Mouse (Mus musculus) right cerebral cortex, postnatal 36 days (tissue): ENCODE results near the gene Srpk2.
"Not testable (repeated sequence)": the region's sequence is repeated elsewhere in the genome, so short reads cannot be mapped to it uniquely, and the experiment has no call there.

Experiments
- DNase-seq, 2 experiments: peaks; one replicate each; pipeline ENCODE4 v3.0.0; 2022; ENCODE audit warnings: low spot score in 2 of 2, mixed read lengths in 1 of 2

Srpk2 gene

DNA sequence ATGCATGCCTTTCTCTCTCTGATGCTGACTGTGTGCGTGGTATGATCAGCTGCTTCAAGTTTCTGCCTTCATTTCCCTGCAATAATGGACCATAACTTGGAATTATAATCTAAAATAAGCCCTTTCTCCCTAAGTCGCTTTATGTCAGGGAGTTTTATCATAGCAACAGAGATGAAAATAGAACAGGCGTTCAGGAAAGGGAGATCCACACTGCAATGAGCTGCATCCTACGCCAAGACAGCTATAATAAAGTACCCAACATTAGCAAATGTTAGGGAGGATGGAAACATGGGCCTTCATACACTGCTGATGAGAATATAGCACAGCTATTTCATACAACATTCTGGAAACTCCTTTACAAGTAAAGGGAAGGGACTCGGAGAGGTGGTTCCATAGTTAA lies 116.2 kb downstream of the Srpk2 start:
- no peak for DNase-seq

DNA sequence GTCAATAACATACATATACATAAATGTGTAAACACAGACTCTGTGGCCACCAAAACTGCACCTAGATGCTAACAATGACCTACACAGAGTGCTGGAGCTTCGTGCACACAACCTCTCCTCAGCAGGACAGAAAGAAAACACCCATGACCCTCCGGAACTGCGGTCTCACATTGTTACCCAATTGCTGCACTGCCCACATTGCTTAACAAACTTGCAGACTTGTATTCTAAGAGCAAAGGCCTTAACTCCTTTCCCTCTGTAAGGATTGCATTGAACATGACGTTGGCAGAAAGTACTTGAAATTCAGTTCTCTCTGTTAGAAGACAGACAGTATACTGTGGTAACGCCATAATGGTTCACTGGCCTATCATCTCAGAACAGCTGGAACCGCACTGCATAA lies 118.0 kb downstream of the Srpk2 start:
- DNase-seq, result no peak

DNA sequence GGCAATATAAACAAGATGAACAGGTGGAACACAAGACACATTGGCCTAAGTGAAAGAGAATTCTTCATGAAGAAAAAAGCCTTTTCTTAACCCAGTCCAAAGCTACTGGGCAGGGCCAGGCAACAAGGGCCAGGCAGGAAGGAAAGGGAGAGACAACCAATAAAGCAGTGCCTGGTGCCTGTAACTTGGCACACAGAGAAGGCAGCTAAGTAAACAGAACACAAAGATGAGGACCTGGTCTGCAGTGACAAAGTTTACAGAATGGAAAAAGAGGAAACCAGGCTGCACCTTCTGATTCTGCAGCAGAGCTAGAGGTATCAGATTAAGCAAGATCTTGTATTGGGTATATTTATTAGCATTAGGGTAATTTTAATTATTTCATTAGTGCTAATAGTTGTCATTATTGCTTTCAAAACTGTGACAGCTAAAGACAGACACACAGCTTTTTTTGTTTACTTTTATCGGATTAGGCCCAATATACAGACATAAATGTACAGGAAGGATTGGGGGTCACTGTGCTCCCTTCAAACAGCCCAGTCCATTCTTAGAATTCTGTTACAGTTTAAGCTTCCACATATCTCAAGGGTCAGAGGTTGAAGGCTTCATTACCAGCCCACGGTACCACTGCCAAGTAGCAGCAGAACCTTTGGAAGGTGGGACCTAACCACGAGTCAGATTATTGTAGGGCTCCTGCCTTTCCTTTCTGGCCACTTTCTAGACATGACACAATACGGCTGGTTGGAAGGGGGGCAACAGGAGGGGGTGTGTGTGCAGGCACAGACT lies 121.9 kb downstream of the Srpk2 start:
- no peak for DNase-seq

- DNase-seq, result no peak
These were observed 123.2 kb downstream of the Srpk2 start for GRCm38 (mm10) chr5:23561227-23561626.

GRCm38 (mm10) chr5:23560171-23560570 lies 124.2 kb downstream of the Srpk2 start:
- DNase-seq, result no peak

DNA sequence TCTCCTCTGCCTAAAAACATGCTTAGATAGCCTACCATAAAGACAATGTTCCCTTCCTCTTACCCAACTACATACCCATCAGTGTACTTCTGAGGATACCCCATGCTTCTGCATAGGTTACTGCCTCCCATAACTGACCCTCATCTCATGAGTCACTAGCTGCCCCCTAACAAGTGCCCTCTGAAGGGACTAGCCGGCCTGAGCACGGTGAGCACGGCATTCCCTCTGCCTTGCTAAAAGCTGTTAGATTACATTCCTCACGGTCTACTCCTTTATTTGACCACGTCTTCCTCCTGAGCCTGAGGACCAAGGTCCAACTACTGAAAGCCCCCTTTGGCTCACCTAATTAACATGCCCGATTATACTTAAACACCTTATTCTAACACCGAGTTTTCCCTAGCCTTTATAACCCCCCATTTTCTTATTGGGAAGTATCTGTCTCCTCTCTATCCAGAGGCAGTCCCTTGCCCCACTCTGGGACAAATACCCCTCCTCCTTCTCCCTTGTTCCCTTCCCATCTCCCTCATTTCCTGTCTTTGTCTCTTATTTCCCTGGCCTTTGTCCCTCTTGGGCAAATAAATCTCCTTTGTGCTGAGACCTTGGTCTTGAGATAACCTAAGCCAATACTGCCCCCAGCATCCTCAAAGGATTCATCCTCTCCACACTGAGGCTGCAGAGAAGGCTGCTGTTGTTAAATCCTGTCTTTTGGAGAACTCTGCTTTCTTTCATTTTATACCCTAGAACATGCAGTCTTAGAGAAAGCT lies 128.2 kb downstream of the Srpk2 start:
- no peak for DNase-seq

DNA sequence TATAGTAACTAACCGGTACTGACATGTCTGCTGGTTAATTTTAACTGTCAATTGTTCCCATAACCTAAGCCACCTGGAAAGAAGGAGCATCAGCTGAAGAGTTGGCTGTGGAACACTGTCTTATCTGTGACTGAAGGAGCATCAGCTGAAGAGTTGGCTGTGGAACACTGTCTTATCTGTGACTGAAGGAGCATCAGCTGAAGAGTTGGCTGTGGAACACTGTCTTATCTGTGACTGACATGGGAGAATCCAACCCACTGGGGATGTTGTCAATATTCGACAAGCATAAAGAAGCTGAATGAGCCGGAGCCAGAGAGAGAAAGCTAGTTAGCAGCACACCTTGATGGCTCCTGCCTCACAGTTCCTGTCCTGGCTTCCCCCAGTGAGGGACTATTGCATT lies 131.1 kb downstream of the Srpk2 start:
- not testable (repeated sequence) for DNase-seq

- no peak for DNase-seq
These were observed 132.7 kb downstream of the Srpk2 start for GRCm38 (mm10) chr5:23551687-23552086.

GRCm38 (mm10) chr5:23535692-23536091 lies 148.7 kb downstream of the Srpk2 start:
- DNase-seq, result no peak

DNA sequence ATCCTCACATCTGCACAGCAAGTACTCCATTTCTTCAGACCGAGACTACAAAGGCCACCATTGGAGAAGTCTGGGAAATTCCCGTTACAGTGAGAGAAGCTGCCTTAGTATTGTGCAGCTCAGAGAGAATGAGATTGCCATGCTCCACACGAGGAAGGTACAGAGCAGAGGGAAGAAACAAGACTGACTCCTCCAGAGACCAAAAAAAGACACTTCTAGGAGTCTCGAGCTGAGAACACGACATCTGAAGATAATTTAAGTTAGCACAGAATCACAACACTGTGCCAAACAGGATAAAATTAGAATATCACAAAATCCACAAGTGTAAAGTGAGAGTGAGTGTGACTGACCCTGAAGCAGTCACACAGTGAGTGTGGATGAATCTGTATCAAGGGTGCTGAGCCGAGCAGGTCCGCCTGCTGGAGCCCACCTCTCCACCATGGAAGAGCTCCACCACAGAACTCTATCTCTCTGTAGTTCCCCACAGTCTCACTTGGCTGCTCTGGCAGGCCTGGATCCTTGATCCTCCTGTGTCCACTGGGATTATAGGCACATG lies 152.8 kb downstream of the Srpk2 start:
- peak in 1 of 2 experiments; percentile 58 for DNase-seq

- no peak for DNase-seq
These were observed 153.3 kb downstream of the Srpk2 start for GRCm38 (mm10) chr5:23531100-23531499.

DNA sequence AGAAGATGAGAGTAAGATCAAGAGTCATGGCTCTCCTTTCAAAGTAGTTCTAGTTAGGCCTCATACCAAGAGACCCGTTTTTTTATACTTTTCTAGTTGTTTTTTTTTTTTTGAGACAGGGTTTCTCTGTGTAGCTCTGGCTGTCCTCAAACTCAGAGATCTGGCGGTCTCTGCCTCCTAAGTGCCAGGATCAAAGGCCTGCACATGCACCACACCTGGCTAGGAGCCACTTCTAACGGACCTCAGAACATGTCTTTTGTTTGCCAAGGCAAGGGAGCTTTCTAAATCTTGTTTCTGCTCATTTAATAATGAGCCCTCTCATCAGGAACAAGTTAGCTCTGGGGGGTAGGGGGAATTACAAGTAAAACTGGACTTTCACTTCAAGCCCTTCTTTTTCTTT lies 159.8 kb downstream of the Srpk2 start:
- no peak for DNase-seq

DNA sequence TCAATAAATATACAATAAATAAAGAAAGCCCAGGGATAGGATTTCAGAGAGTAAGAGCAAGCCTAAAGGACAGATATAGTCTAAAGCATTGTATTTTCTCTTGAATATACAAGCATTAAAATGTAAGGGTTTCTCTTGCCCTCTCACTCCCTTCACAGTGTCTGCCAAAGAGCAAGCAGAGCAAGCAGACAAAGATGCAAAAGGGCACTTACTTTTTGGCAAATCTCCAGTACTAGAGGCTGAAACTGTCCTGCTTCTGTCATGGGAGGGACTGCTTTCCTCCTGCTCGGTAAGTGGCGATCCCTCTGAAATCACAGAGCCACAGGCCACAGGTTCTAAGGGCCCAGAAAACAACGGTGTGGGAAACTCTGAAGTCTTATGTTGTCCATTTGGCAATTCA lies 160.5 kb downstream of the Srpk2 start:
- no peak for DNase-seq

GRCm38 (mm10) chr5:23521645-23522044 lies 162.8 kb downstream of the Srpk2 start:
- DNase-seq, result no peak

- DNase-seq, result no peak
These were observed 164.7 kb downstream of the Srpk2 start for GRCm38 (mm10) chr5:23519679-23520078.

- DNase-seq, result no peak
These were observed 165.7 kb downstream of the Srpk2 start for GRCm38 (mm10) chr5:23518673-23519072.

DNA sequence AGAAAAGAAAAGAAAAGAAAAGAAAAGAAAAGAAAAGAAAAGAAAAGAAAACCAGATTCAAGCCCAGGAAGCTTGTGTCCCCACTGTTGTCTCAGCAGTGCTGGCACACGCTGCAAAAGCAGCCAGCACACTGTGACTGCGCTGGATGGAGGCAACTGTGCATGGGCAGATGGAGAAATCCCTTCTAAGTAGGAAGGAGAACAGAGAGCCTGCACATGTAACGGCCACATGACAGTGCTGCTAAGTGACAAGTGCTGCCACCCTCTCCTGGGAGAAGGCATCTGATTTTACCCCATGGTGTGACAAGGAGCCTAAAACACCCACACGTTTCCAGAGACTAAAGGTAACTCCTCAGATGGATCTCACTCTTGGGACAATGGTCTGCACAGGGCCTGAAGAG lies 166.6 kb downstream of the Srpk2 start:
- DNase-seq, result peak; percentile 69 to 80

DNA sequence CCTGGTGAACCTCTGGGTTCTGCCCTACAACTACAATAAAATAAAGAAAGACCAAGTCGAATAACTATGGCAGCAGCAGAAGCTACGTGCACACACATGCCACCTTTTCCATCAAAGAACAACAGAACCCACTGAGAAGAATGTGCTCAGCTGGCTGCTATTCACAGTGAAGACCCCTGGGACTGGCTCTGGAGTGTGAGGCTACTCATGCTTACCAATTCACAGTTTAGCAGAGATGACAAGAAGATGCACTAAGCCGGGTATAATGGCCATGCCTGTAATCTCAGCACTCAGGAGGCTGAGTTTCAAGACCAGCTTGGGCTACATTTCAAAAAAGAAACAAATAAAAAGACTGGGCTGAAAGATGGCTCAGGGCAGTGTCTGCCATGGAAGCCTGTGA lies 167.5 kb downstream of the Srpk2 start:
- no peak for DNase-seq

DNA sequence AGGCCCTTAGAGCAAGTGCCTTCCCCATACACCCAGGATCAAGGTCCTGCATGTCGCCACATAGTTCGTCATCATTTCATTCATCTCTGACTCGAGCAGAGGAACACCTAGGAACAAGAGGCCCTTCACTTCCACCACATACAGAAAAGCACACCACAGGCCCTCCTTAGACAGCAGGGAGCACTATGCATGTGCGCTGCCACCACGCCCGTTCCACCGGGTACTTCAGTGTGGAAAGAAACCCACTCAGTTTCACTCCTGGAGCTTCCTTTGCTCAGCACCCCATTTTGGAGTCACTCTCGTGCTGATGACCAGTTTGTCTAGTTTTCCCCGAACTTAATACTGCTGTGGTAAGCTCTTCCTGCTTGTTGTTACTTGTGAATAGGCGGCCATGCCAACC lies 169.4 kb downstream of the Srpk2 start:
- no peak for DNase-seq

DNA sequence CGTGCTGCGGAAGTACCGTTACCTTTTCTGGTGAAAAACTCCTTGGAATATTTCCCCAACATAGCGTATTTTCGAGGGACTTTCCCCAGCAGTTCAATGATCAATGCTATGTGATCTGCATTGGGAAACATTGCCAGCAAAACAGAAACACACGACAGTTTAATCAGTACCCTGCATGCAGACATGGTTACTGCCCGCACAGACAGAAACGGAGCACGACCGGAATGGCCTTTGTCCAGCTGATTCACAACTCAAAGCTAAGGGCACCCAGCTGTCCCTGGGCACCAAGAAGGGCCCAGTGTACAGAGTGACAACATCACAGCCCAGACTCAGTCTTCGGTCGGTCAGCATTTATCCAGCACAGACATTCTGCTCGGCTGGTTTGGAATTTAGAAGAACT lies 170.9 kb downstream of the Srpk2 start:
- DNase-seq, result no peak

DNA sequence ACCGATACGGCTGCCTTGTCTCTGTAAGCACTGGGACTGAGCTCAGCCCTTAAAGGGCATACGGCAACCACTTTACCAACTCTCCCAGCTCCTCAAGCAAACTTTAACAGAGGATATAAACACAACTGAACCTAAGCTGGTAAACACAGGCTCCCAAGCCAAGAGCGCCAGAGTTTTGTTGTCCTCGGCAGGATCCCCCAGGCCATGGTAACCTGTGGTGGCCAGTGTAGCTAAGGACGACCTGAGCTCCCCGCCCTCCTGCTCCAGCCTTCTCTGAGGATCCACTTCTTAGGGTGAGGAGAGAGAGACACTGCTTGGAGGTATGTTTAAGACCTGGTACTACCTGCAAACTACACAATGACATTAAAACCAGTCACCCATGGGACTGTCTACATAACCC lies 171.9 kb downstream of the Srpk2 start:
- DNase-seq, result no peak

DNA sequence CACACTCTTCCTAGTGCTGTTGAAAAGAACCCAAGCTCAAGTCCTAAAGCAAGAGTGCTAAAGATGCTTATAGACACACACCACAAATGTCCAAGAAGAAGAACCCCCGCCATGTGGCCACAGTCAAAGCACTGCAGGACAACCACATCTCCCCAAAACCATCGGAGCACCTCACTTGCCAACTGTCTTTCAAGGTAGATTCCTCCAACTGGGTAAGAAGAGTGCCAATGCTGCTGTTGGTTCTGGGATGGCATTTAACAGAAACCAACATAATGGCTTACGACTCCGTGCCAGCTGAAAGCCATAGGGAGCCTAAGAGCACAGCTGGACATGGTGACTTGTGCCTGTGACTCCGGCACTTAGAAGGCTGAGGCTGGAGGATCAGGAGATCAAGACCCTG lies 173.0 kb downstream of the Srpk2 start:
- no peak for DNase-seq

- no peak for DNase-seq
These were observed 175.8 kb downstream of the Srpk2 start for GRCm38 (mm10) chr5:23508630-23509029.
